Mouse (Mus musculus) adrenal gland (tissue): ENCODE measurements around the gene Ank3.

Source experiments
- intact Hi-C: fragments of 180-260 bp; cut with DNase I; formaldehyde crosslinking; loops from one replicate; pipeline ENCODE4 v1.15.1; 2025

Ank3 gene

GRCm38 (mm10) chr10:69813823-69814522, 415.4 kb downstream of the Ank3 start:
- intact Hi-C loops: no loop called here

- intact Hi-C loops: no loop called here
Measured at GRCm38 (mm10) chr10:69821245-69821644, 422.7 kb downstream of the Ank3 start.

GRCm38 (mm10) chr10:69828770-69829169, 430.2 kb downstream of the Ank3 start:
- intact Hi-C loops: no loop called here

GRCm38 (mm10) chr10:69829236-69829635, 430.7 kb downstream of the Ank3 start:
- intact Hi-C loops: no loop called here

- intact Hi-C loops: no loop called here
Measured at GRCm38 (mm10) chr10:69831568-69831967, 433.0 kb downstream of the Ank3 start.

GRCm38 (mm10) chr10:69832241-69832640, 433.7 kb downstream of the Ank3 start:
- intact Hi-C loops: no loop called here

- intact Hi-C loops: no loop called here
Measured at GRCm38 (mm10) chr10:69832822-69833221, 434.2 kb downstream of the Ank3 start.

GRCm38 (mm10) chr10:69834700-69835099, 436.1 kb downstream of the Ank3 start:
- intact Hi-C loops: no loop called here

- intact Hi-C loops: loop anchor here (2.0 kb wide), 1 partner anchor 183 kb away; no protein-coding TSS in a partner anchor
Measured at GRCm38 (mm10) chr10:69845749-69846148, 447.2 kb downstream of the Ank3 start.

- intact Hi-C loops: no loop called here
Measured at GRCm38 (mm10) chr10:69852366-69853091, 454.0 kb downstream of the Ank3 start.

GRCm38 (mm10) chr10:69854587-69855185, 456.1 kb downstream of the Ank3 start:
- intact Hi-C loops: no loop called here

GRCm38 (mm10) chr10:69858011-69858410, 459.4 kb downstream of the Ank3 start:
- intact Hi-C loops: no loop called here

GRCm38 (mm10) chr10:69858897-69859605, 460.5 kb downstream of the Ank3 start:
- intact Hi-C loops: no loop called here

GRCm38 (mm10) chr10:69859848-69860479, 461.4 kb downstream of the Ank3 start:
- intact Hi-C loops: no loop called here

GRCm38 (mm10) chr10:69862829-69863228, 464.3 kb downstream of the Ank3 start:
- intact Hi-C loops: no loop called here

- intact Hi-C loops: loop anchor here (1.0 kb wide), 1 partner anchor 94 kb away; no protein-coding TSS in a partner anchor
Measured at GRCm38 (mm10) chr10:69870348-69870747, 471.8 kb downstream of the Ank3 start.

- intact Hi-C loops: loop anchor here (1.0 kb wide), 1 partner anchor 93 kb away; no protein-coding TSS in a partner anchor
Measured at GRCm38 (mm10) chr10:69870947-69871346, 472.4 kb downstream of the Ank3 start.

GRCm38 (mm10) chr10:69872182-69872741, 473.7 kb downstream of the Ank3 start:
- intact Hi-C loops: no loop called here

- intact Hi-C loops: no loop called here
Measured at GRCm38 (mm10) chr10:69872892-69873291, 474.3 kb downstream of the Ank3 start.

GRCm38 (mm10) chr10:69874806-69875205, 476.2 kb downstream of the Ank3 start:
- intact Hi-C loops: no loop called here
